Mouse (Mus musculus) small intestine, adult 2 months (tissue): ENCODE data around the gene Astn2.

Source experiments
- CTCF ChIP-seq: fragments of 200-500 bp; IDR thresholded peaks from 2 replicates; pipeline ENCODE4 v1.5.1; 2012; ENCODE audit warnings: low read depth, mild to moderate bottlenecking, control low read depth, inconsistent platforms, low read length, moderate library complexity, mixed read lengths; ENCODE audit not compliant: insufficient replicate concordance, insufficient read length; ENCODE audit errors: extremely low read depth
- POLR2A ChIP-seq: fragments of 200-500 bp; IDR thresholded peaks from 2 replicates; pipeline ENCODE4 v1.6.1; 2012; ENCODE audit warnings: low read depth, mild to moderate bottlenecking, control low read depth, inconsistent platforms, low read length, moderate library complexity

GRCm38 (mm10) chr4:65402836-65403634, 1001.4 kb downstream of the Astn2 start:
- no peak for TF ChIP-seq CTCF
- no peak for TF ChIP-seq POLR2A
